Mouse (Mus musculus) hindbrain, embryonic 14.5 days (tissue): ENCODE data around the gene Uqcrc2. TPM values are rescaled to one million over a fixed set of nuclear protein-coding genes. Genes with fewer than 3 reads are reported as not detected.

Experiments
- polyA plus RNA-seq: library from polyadenylated mRNA; unstranded; fragments of >200 nt; fragmentation: Nextera tagmentation; extraction: Ambion mirVana; gene quantifications from 2 replicates; pipeline ENCODE4 v1.2.1, GENCODE M21; 2014

Gene Uqcrc2
- polyA plus RNA-seq, 1 experiment from 2014 or later = 249 TPM

Other genes starting within 250 kb of the Uqcrc2 start
- not detected in 2 replicates for gene Abca16, start 225.5 kb upstream of the Uqcrc2 start, polyA plus RNA-seq
- 0.43 and 0.76 TPM in 2 replicates for gene Pdzd9, start 35.2 kb downstream of the Uqcrc2 start, polyA plus RNA-seq
- 13.1 and 13.6 TPM in 2 replicates for gene Mosmo, start 42.4 kb downstream of the Uqcrc2 start, polyA plus RNA-seq
- 2.0 and 2.6 TPM in 2 replicates for gene Vwa3a, start 104.1 kb downstream of the Uqcrc2 start, polyA plus RNA-seq
- not detected in 2 replicates for gene Gm5737, start 177.2 kb downstream of the Uqcrc2 start, polyA plus RNA-seq
- 15.0 and 15.9 TPM in 2 replicates for gene Eef2k, start 207.7 kb downstream of the Uqcrc2 start, polyA plus RNA-seq